Mouse (Mus musculus): ENCODE measurements around the gene LTO1. TPM values are rescaled to one million over a fixed set of nuclear protein-coding genes. Genes with fewer than 3 reads are reported as not detected.
"Not testable (repeated sequence)": the region's sequence is repeated elsewhere in the genome, so short reads cannot be mapped to it uniquely, and the experiment has no call there.

LTO1 gene
- polyA plus RNA-seq (2016; fragmentation: Nextera tagmentation; extraction: Ambion mirVana): 26.1 and 27.9 TPM in 2 replicates

DNA sequence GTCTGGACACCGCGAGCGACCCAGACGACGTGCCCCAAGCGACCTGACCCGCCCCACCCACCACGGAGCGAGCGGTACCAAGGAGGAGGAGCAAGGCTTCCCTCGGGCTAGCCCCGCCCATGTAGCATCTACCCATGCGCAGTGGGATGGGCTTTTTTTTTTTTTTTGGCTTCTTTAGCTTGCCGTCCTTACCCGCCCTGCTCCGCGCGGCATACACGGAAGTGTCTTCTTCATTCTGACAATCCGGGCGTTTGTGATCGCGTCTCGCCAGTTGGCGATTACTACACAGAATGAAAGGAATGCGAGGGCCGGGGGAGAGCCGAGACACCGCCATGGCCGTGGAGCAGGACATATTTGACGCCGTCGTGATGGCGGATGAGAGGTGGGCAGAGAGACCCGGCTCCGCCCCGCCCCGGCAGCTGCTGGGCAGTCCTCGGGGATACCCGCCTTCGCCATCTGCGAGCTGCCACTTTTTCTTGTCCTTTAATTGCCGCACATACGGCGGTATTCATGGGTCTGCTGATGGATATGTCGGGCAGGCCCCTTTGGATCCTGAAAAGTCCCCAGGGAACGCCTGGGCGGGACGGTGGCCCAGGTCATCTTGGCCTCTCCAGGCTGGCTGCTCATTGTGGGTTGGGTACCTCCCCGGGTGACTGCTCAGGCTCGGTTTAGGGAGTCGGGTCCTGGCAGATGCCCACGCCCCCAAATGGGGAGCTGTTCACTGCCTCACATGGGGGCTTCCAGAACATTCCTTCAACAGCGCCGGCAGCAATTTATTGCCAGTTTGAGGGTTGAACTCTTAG lies at the start of gene LTO1:
TSS of gene LTO1 (plus strand) at position 153 of the 803 bp plus-strand sequence.
- Histone ChIP-seq H3K9me3 (no peaks in the 10 kb centered on the region), H3K9ac (replicated peaks) (peak within 1 kb of the TSS; percentile 82), H3K36me3 (peaks cover 31% of the 10 kb centered on the region), H3K27ac (no peak within 1 kb of the TSS), H3K4me2 (peak within 1 kb of the TSS; percentile 98), H3K4me1 (replicated peaks) (peaks cover 9% of the 10 kb centered on the region), H3K27me3 (no peaks in the 10 kb centered on the region), H3K4me3 (replicated peaks) (peak within 1 kb of the TSS; percentile 87)
- peak; percentile 88 for ATAC-seq (ENCODE audit: insufficient number of reproducible peaks, insufficient read depth, low FRiP score, low TSS enrichment, low read depth)
- WGBS: 1% methylated on average over 55 of the region's 55 CpGs

DNA sequence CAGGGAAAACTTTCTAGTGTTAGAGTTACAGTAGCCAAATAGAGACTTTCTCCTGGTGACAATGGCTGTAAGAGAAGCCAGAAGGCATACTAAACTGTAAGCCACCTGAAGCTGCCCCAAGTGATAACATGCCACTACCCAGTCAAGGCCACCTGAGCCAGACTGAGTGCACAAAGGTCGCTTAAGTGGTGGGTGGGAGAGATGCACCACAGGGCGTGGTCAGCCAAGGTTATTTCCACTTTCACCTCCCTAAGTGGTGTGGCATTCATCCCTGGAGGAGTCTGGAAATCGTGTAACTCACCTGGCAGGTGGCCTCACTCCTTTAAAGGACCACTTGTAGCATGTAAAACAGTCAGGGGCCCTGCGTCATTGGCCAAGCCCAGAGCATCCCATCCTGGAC lies 47.7 kb upstream of the LTO1 start:
- H3K9me3 ChIP-seq: no peaks in the 10 kb centered on the region
- ATAC-seq (ENCODE audit: insufficient number of reproducible peaks, insufficient read depth, low FRiP score, low TSS enrichment, low read depth): no peak
- H3K36me3 ChIP-seq: no peaks in the 10 kb centered on the region
- no peak overlapping the region for H3K4me3 ChIP-seq (replicated peaks)
- no peak overlapping the region for H3K4me2 ChIP-seq
- 62% methylated on average over 4 of the region's 4 CpGs for WGBS
- no peak overlapping the region for H3K27ac ChIP-seq
- H3K9ac ChIP-seq (replicated peaks): no peak overlapping the region
- peaks cover 57% of the 10 kb centered on the region for H3K27me3 ChIP-seq
- no peaks in the 10 kb centered on the region; the same call in 1 of the 2 replicates for H3K4me1 ChIP-seq (replicated peaks)

DNA sequence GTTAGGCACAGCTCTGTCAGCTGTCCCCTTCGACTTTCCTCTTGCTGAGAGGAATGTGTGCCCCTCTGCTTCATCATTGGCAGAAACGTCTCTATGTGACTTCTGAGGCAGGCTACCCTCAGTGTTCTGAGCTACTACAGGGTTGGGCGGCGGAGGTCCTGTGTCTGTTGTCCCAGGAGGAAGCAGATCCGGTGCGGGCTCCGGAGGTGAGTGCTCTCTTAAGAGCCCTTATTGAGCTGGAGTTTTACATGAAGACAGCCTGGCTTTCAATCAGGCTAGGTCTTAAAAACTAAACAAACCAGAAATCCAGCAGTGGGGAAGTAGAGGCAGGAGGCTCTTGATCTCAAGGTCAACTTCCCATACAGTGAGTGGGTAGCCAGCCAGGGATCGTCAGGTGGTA lies 47.3 kb upstream of the LTO1 start:
- H3K4me3 ChIP-seq (replicated peaks): no peak overlapping the region
- H3K27me3 ChIP-seq: peaks cover 54% of the 10 kb centered on the region
- H3K9me3 ChIP-seq: no peaks in the 10 kb centered on the region
- WGBS: 81% methylated on average over 8 of the region's 8 CpGs
- no peak overlapping the region for H3K27ac ChIP-seq
- H3K4me2 ChIP-seq: no peak overlapping the region
- ATAC-seq (ENCODE audit: insufficient number of reproducible peaks, insufficient read depth, low FRiP score, low TSS enrichment, low read depth): no peak
- no peaks in the 10 kb centered on the region for H3K4me1 ChIP-seq (replicated peaks)
- H3K9ac ChIP-seq (replicated peaks): no peak overlapping the region
- H3K36me3 ChIP-seq: no peaks in the 10 kb centered on the region

DNA sequence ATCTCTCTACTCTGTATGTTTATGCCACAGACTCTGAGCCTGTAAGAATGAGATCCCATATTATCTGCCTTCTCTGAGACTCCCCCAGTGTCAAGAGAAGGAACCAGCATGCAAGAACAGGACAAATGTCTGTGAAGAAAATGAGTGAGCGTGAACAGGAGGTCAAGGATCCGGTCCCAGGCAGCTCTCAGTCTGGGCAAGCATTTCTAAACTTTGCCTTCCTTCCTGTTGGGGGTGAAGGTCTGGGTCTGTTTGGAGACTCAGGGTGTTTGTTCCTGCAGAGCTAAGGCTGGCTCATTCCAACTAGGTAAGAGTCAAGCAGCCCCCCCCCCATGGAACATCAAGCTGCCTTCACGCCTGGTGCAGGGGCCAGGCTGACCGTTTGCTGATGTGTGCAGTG lies 42.5 kb upstream of the LTO1 start:
- 59% methylated on average over 4 of the region's 4 CpGs for WGBS

DNA sequence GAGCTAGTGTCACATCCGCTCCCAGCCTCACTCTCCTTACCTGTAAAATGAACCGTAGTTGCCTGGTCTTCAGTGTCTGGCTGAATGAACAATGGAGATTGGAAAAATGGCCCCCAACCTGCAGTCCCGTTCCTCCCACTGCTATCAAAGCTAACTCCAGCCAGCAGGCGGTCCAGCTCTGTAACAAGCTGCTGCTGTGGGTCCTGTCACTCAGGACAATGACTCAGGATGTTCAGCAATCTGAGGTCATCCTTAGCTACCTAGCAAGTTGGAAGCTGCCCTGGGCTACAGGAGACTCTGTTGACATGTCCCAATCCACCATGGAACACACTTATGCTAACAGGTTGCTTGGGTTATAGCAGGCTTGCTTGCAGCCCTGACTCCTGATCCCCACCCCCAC lies 41.7 kb upstream of the LTO1 start:
- H3K4me3 ChIP-seq (replicated peaks): no peak overlapping the region
- H3K9ac ChIP-seq (replicated peaks): no peak overlapping the region
- H3K9me3 ChIP-seq: no peaks in the 10 kb centered on the region
- WGBS: 80% methylated on average over 4 of the region's 4 CpGs
- H3K4me1 ChIP-seq (replicated peaks): no peaks in the 10 kb centered on the region
- no peak overlapping the region for H3K27ac ChIP-seq
- peaks cover 25% of the 10 kb centered on the region; the same call in 1 of the 2 replicates for H3K27me3 ChIP-seq
- no peaks in the 10 kb centered on the region for H3K36me3 ChIP-seq
- ATAC-seq (ENCODE audit: insufficient number of reproducible peaks, insufficient read depth, low FRiP score, low TSS enrichment, low read depth): no peak
- no peak overlapping the region for H3K4me2 ChIP-seq

More for the DNA sequence above, 42.5 kb upstream of the LTO1 start:
- H3K4me3 ChIP-seq (replicated peaks): no peak overlapping the region
- H3K9ac ChIP-seq (replicated peaks): no peak overlapping the region
- no peak overlapping the region for H3K4me2 ChIP-seq
- H3K27ac ChIP-seq: no peak overlapping the region
- no peak for ATAC-seq (ENCODE audit: insufficient number of reproducible peaks, insufficient read depth, low FRiP score, low TSS enrichment, low read depth)
- H3K27me3 ChIP-seq: peaks cover 25% of the 10 kb centered on the region
- H3K9me3 ChIP-seq: no peaks in the 10 kb centered on the region
- no peaks in the 10 kb centered on the region for H3K4me1 ChIP-seq (replicated peaks)
- H3K36me3 ChIP-seq: no peaks in the 10 kb centered on the region

DNA sequence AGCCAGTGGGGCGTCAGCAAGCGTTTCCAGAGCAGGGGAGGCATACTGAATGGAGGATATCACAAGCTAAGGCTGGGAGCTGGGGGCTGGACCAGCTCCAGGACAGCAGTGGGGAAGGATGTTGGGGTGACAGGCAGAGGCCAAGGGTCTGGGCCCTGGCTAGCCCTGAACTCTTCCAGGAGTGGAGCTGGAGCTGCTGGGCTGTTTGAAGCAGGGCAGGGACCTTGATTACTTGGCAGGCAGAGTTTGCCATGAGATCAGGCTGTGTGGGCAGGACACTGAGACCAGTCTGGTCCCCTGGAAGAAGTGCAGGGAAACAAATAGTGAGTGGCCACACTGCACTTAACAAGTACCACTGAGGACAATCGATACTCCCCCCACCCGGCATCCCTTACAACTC lies 40.7 kb upstream of the LTO1 start:
- H3K27me3 ChIP-seq: peaks cover 27% of the 10 kb centered on the region; the same call in 1 of the 2 replicates
- no peak overlapping the region for H3K27ac ChIP-seq
- H3K4me1 ChIP-seq (replicated peaks): no peaks in the 10 kb centered on the region
- no peak overlapping the region for H3K4me3 ChIP-seq (replicated peaks)
- H3K9ac ChIP-seq (replicated peaks): no peak overlapping the region
- no peak overlapping the region for H3K4me2 ChIP-seq
- no peak for ATAC-seq (ENCODE audit: insufficient number of reproducible peaks, insufficient read depth, low FRiP score, low TSS enrichment, low read depth)
- 64% methylated on average over 4 of the region's 4 CpGs for WGBS
- no peaks in the 10 kb centered on the region for H3K36me3 ChIP-seq
- H3K9me3 ChIP-seq: no peaks in the 10 kb centered on the region

DNA sequence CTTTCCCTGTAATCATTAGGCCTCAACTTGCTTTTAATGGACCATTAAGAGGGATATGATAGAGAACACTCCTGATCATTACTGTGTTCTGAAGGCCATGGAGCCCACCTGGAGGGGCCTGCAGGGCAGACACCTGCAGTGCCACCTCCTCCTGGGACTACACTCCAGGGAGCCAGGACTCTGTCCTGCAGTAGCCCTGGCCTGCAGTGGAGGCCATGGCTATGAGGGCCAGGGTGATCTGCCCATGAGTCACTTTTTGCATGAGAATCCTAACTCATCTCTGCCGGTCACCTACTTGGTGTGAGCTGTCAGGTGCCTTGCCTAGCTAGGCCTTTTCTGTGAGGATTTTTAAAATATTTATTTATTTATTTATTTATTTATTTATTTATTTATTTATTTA lies 36.5 kb upstream of the LTO1 start:
- no peak overlapping the region for H3K4me3 ChIP-seq (replicated peaks)
- WGBS: 86% methylated on average over 1 of the region's 1 CpGs
- peaks cover 21% of the 10 kb centered on the region; the same call in 1 of the 2 replicates for H3K27me3 ChIP-seq

DNA sequence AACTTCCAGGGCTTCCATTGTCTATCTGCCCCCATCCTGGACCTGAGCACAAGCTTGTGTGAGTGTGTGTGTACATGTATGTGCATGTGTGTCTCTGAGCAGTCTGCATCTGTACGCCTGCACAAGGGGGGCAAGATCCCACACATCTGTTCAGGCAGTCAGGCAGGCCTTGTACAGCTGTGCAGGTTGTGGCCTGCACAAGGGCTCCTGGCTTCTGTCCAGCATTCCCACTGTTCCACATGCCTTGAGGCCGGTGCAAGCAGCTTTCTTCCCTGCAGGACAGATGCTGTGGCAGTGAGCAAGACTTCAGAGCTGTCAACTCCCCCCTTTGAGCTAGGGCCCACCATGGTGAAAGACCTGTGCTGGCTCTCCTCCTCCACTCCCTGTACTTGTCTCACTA lies 31.8 kb upstream of the LTO1 start:
- Histone ChIP-seq H3K4me1 (replicated peaks) (0 out of 2 replicates have a peak, but pooled peaks cover 7% of the 10 kb centered on the region), H3K27ac (no peak overlapping the region), H3K9ac (replicated peaks) (no peak overlapping the region), H3K9me3 (no peaks in the 10 kb centered on the region), H3K4me2 (no peak overlapping the region), H3K27me3 (peaks cover 15% of the 10 kb centered on the region), H3K36me3 (no peaks in the 10 kb centered on the region), H3K4me3 (replicated peaks) (no peak overlapping the region)
- peak; percentile 80; the same call in 1 of the 2 replicates for ATAC-seq (ENCODE audit: insufficient number of reproducible peaks, insufficient read depth, low FRiP score, low TSS enrichment, low read depth)
- 14% methylated on average over 2 of the region's 2 CpGs for WGBS

More for the DNA sequence above, 36.5 kb upstream of the LTO1 start:
- ATAC-seq (ENCODE audit: insufficient number of reproducible peaks, insufficient read depth, low FRiP score, low TSS enrichment, low read depth): no peak
- Histone ChIP-seq H3K9ac (replicated peaks) (no peak overlapping the region), H3K4me1 (replicated peaks) (0 out of 2 replicates have a peak, but pooled peaks cover 5% of the 10 kb centered on the region), H3K27ac (no peak overlapping the region), H3K36me3 (no peaks in the 10 kb centered on the region), H3K9me3 (no peaks in the 10 kb centered on the region), H3K4me2 (no peak overlapping the region)

DNA sequence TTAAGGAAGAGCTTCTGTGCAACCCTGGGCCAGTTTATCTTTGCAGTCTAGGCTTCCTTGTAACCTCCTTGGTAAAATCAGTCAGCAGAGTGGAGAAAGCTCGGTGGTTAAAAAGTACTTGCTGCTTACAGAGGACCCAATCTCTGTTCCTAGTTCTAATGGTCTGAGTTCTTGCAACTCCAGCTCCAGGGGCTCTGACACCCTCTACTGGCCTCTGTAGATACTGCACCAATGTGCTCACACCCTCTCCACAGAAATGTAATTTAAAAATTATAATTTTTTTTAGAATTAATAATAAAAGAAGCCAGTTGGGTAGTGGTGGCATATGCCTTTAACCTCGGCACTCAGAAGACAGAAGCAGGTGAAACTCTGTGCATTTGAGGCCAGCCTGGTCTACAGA lies 27.2 kb upstream of the LTO1 start:
- Histone ChIP-seq H3K9me3 (no peaks in the 10 kb centered on the region), H3K4me3 (replicated peaks) (no peak overlapping the region), H3K9ac (replicated peaks) (no peak overlapping the region), H3K27ac (no peak overlapping the region), H3K4me1 (replicated peaks) (peaks cover 13% of the 10 kb centered on the region), H3K4me2 (no peak overlapping the region), H3K36me3 (no peaks in the 10 kb centered on the region), H3K27me3 (peaks cover 46% of the 10 kb centered on the region)
- WGBS: 85% methylated on average over 2 of the region's 2 CpGs
- no peak for ATAC-seq (ENCODE audit: insufficient number of reproducible peaks, insufficient read depth, low FRiP score, low TSS enrichment, low read depth)

DNA sequence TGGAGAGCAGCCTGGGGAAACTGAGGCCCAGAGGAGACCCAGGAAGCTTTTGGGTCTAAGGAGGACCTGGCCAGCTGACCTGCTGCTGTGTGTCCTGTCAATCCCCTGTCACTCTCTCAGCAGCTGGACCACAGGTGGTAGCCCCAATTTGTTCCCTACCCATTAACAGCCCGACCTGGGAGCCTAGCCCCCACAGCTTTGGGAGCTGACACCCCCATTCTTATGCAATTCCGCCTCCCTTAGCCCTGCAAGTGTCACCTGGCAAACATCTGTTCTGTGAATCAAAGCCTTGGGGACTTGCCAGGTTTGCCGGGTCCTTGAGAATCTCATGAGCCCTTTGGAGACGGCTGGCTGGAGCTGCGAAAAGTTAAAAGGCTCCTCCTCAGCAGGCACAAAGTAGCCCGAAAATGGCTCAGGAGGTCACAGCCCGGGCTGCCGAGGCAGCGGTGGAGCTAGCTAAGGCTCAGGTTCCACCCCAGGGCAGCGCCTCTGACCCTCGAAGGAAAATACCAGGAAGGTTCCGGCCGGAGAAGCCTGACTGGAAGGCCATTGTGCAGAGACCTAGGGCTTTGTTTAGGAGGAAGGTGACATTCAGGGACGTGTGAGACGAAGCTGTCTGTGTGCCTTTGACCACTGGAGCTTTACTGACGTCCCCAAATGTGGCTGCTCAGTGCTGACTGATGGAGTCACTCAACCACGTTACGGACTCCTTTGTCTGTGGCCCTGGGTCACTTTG lies 26.2 kb upstream of the LTO1 start:
- ATAC-seq (ENCODE audit: insufficient number of reproducible peaks, insufficient read depth, low FRiP score, low TSS enrichment, low read depth): no peak
- 7% methylated on average over 18 of the region's 18 CpGs for WGBS
- H3K4me1 ChIP-seq (replicated peaks): peaks cover 6% of the 10 kb centered on the region
- H3K27me3 ChIP-seq: peaks cover 47% of the 10 kb centered on the region
- H3K4me3 ChIP-seq (replicated peaks): no peak overlapping the region
- H3K36me3 ChIP-seq: no peaks in the 10 kb centered on the region
- no peaks in the 10 kb centered on the region for H3K9me3 ChIP-seq
- H3K27ac ChIP-seq: no peak overlapping the region
- H3K4me2 ChIP-seq: peak overlapping the region; percentile 8; the same call in 1 of the 2 replicates
- H3K9ac ChIP-seq (replicated peaks): 0 out of 2 replicates have a peak overlapping the region, but pooled peaks have one; percentile 23

DNA sequence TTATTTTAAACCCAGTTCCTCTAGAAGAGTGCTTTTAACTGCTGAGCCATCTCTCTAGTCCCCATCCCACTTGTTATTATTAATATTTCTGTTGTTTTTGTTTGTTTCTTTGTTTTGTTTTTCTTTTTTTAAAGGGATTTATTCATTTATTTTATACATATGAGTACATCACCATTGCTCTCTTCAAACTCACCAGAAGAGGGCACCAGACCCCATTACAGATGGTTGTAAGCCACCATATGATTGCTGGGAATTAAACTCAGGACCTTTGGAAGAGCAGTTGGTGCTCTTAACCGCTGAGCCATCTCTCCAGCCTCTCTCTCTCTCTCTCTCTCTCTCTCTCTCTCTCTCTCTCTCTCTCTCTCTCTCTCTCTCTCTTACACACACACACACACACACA lies 24.2 kb upstream of the LTO1 start:
- H3K4me3 ChIP-seq (replicated peaks); H3K27ac ChIP-seq; H3K4me2 ChIP-seq; H3K36me3 ChIP-seq; ATAC-seq (ENCODE audit: insufficient number of reproducible peaks, insufficient read depth, low FRiP score, low TSS enrichment, low read depth); H3K9ac ChIP-seq (replicated peaks); H3K9me3 ChIP-seq: not testable (repeated sequence)
- peaks cover 15% of the 10 kb centered on the region for H3K4me1 ChIP-seq (replicated peaks)
- WGBS: 83% methylated on average over 1 of the region's 1 CpGs
- H3K27me3 ChIP-seq: peaks cover 64% of the 10 kb centered on the region
